Comparison of ENCODE assay signal across 18 mouse cellular contexts in genomic region chr17:43848903-43849302, GRCm38 (mm10). TPM values are rescaled to one million over a fixed set of nuclear protein-coding genes. Genes with fewer than 3 reads are reported as not detected.
"Had no signal": no experiment of that assay in that cellular context is flagged by ENCODE, and none has a peak within 500 bp of the region (broad histone marks: within the 10 kb centered on the region; RNA-seq: fewer than 3 reads in every experiment).

No protein-coding gene starts in this region.

- H3K4me1 ChIP-seq: limb, embryonic 10.5 days; limb, embryonic 13.5 days; liver, embryonic 12.5 days; liver, embryonic 15.5 days had no signal

- H3K4me2 ChIP-seq: limb, embryonic 13.5 days; liver, embryonic 12.5 days; liver, embryonic 15.5 days; midbrain, embryonic 11.5 days had no signal

- H3K27ac ChIP-seq: kidney, postnatal 0 days; layer of hippocampus, adult 2 months; limb, embryonic 10.5 days; limb, embryonic 13.5 days; liver, embryonic 12.5 days; liver, embryonic 15.5 days had no signal

- H3K9me3 ChIP-seq: limb, embryonic 10.5 days; limb, embryonic 13.5 days; liver, embryonic 12.5 days; liver, embryonic 15.5 days had no signal

- H3K27me3 ChIP-seq: limb, embryonic 13.5 days; liver, embryonic 12.5 days; liver, embryonic 15.5 days had no signal

- ATAC-seq: liver, embryonic 12.5 days had no signal

- H3K36me3 ChIP-seq: limb, embryonic 10.5 days; limb, embryonic 13.5 days; liver, embryonic 12.5 days; liver, embryonic 15.5 days had no signal

- H3K9ac ChIP-seq: limb, embryonic 13.5 days; liver, embryonic 12.5 days; liver, embryonic 15.5 days had no signal

- H3K4me3 ChIP-seq: layer of hippocampus, adult 2 months; limb, embryonic 10.5 days; limb, embryonic 13.5 days; liver, embryonic 12.5 days; liver, embryonic 15.5 days had no signal

- DNase-seq: kidney, postnatal 25 days; layer of hippocampus, adult 9-11 months; liver; lung, adult 2 months; lung, postnatal 10 days; lung, postnatal 4 days; midbrain, embryonic 14.5 days; thymus, adult 18-20 months; thymus, postnatal 36 days had no signal

RNA-seq across cellular contexts. Expression of gene Rcan2, which starts 47.8 kb away (rescaled TPM):
- total RNA-seq: megakaryocyte progenitor cell, adult 5-6 weeks; megakaryocyte-erythroid progenitor cell, adult 5-6 weeks had no signal
